Mouse (Mus musculus) intestine, embryonic 16.5 days (tissue): ENCODE measurements around the gene Vax2. TPM values are rescaled to one million over a fixed set of nuclear protein-coding genes. Genes with fewer than 3 reads are reported as not detected.

Experiments
- ATAC-seq: fragments of 200-750 bp; cut with Nextera tagmentation; 2 replicates; pipeline ENCODE4 v1.8.0; 2017; ENCODE audit warnings: moderate TSS enrichment, moderate library complexity
- H3K27ac ChIP-seq: fragments of 300-500 bp; sonication (generic); 2 replicates; pipeline ENCODE4 v1.5.1; 2014; ENCODE audit warnings: mild to moderate bottlenecking, low read length
- H3K27me3 ChIP-seq: fragments of 300-500 bp; sonication (generic); replicated peaks from 2 replicates; pipeline ENCODE4 v1.6.1; 2014; ENCODE audit warnings: low read length, control low read depth, mixed read lengths; ENCODE audit not compliant: control insufficient read depth, insufficient read depth
- H3K36me3 ChIP-seq: fragments of 300-500 bp; sonication (generic); 2 replicates; pipeline ENCODE4 v1.6.1; 2014; ENCODE audit warnings: low read length, control low read depth; ENCODE audit not compliant: control insufficient read depth, insufficient read depth
- H3K4me1 ChIP-seq: fragments of 300-500 bp; sonication (generic); 2 replicates; pipeline ENCODE4 v1.6.1; 2014; ENCODE audit warnings: low read length, control low read depth, mixed read lengths; ENCODE audit not compliant: control insufficient read depth, insufficient read depth
- H3K4me2 ChIP-seq: fragments of 300-500 bp; sonication (generic); 2 replicates; pipeline ENCODE4 v1.6.1; 2014; ENCODE audit warnings: low read depth, low read length, control low read depth
- H3K4me3 ChIP-seq: fragments of 300-500 bp; sonication (generic); 2 replicates; pipeline ENCODE4 v1.5.1; 2014; ENCODE audit warnings: mild to moderate bottlenecking, low read length
- H3K9ac ChIP-seq: fragments of 300-500 bp; sonication (generic); 2 replicates; pipeline ENCODE4 v1.6.1; 2014; ENCODE audit warnings: low read depth, low read length
- H3K9me3 ChIP-seq: fragments of 300-500 bp; sonication (generic); 2 replicates; pipeline ENCODE4 v1.6.1; 2016; ENCODE audit warnings: low read length, control low read depth; ENCODE audit not compliant: control insufficient read depth
- WGBS: fragments of 180-500 bp; shearing (Covaris S2); extraction: QIAGEN DNeasy Blood & Tissue Kit; methylation state at CpG from one replicate; pipeline ENCODE4 v1.1.7; 2014; 5-methylcytosine and 5-hydroxymethylcytosine counted together
- polyA plus RNA-seq: library from polyadenylated mRNA; unstranded; fragments of >200 nt; fragmentation: Nextera tagmentation; extraction: Ambion mirVana; gene quantifications from 2 replicates; pipeline ENCODE4 v1.2.1, GENCODE M21; 2015

The Vax2 gene
- polyA plus RNA-seq, 1 experiment from 2014 or later: not detected

- Histone ChIP-seq H3K4me1 (peaks cover 19% of the 10 kb centered on the region), H3K4me3 (no peak overlapping the region), H3K27ac (no peak overlapping the region), H3K36me3 (no peaks in the 10 kb centered on the region), H3K9me3 (no peaks in the 10 kb centered on the region), H3K27me3 (peaks cover 98% of the 10 kb centered on the region), H3K9ac (no peak overlapping the region), H3K4me2 (no peak overlapping the region)
- no peak for ATAC-seq
- 7% methylated on average over 6 of the region's 6 CpGs for WGBS
Observed at GRCm38 (mm10) chr6:83707738-83708510, 3.1 kb upstream of the Vax2 start.

DNA sequence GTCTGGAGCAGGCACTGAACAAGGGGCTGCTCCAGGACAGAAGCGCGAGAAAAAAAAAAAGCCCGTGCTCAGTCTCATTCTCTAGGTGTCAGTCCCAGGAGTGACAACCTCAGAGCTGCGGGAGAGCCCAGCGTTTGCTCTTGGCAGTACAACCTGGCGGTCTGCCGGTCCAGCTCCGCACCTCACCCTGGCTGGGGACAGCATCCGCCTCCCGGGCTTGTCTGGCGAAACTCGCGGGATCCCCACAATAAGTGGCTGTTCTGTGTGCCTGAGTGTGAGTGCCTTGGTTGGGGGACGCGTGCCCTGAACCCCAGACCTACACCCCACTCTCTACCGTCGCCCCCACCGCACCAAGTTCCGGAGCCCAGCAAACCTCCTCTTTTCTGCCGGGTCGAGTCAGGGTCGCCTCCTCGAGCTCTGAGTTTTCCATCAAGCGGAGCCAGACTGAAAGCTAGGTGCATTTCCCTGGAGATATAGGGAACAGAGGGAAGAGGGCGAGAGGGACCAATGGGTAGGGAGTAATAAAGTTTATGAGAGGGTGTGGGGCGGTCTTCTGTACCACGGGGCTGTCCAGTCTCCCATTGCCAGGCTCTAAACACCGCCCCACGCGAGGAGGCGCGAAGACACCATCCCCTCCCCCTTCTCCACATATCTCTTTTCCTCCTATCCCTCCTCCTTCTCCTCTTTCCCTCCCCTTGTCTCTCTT lies 550 bp upstream of the Vax2 start:
- under 1% methylated on average over 32 of the region's 32 CpGs for WGBS
- 0 out of 2 replicates have a peak overlapping the region, but pooled peaks have one; percentile 8 for H3K9ac ChIP-seq
- H3K4me2 ChIP-seq: peak overlapping the region; percentile 78
- no peaks in the 10 kb centered on the region for H3K9me3 ChIP-seq
- H3K27ac ChIP-seq: no peak overlapping the region
- H3K36me3 ChIP-seq: no peaks in the 10 kb centered on the region
- peaks cover 99% of the 10 kb centered on the region for H3K27me3 ChIP-seq
- ATAC-seq: peak; percentile 82
- H3K4me1 ChIP-seq: peaks cover 19% of the 10 kb centered on the region
- peak overlapping the region; percentile 49 for H3K4me3 ChIP-seq

DNA sequence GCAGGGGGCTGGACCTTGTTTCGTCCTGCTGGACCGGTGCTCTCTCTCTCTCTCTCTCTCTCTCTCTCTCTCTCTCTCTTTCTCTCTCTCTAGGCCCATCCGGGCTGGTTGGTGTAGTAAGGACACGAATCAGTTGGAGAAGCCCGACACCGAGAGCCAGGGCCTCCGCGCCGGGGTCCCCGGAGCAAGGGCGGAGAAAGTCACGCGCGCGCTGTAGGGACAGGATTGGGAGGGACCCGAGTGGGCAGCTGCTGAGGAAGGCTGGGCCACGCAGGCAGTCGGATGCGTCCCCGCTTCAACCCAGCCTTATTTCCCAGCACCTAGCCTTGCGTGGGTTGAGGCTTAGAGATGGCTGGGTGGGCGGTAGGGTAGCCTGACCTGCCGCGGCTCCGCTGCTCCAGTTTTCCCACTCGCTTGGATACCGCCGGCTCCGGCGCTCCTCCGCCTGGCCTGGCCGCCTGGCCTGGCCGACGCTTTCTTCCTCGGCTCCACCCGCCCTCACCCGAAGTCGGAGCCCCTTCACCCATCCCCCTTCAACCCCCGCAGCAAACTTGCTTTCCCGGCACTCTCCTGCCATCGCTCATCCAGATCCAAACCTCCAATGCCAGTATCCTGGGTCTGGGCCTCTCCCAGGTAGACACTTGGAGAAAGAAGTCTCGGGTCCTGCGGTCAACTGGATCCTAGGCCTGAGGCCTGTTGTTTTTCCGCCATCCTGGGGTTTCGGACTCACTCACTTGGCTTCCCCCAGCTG lies 836 bp downstream of the Vax2 start:
- H3K36me3 ChIP-seq: no peaks in the 10 kb centered on the region
- H3K27me3 ChIP-seq: peaks cover 92% of the 10 kb centered on the region
- H3K4me3 ChIP-seq: peak overlapping the region; percentile 49
- H3K27ac ChIP-seq: no peak overlapping the region
- 3% methylated on average over 45 of the region's 45 CpGs for WGBS
- H3K4me2 ChIP-seq: peak overlapping the region; percentile 78
- no peaks in the 10 kb centered on the region for H3K9me3 ChIP-seq
- ATAC-seq: no peak
- H3K4me1 ChIP-seq: peaks cover 19% of the 10 kb centered on the region
- no peak overlapping the region for H3K9ac ChIP-seq

GRCm38 (mm10) chr6:83713271-83714136 lies 2.4 kb downstream of the Vax2 start:
- peaks cover 19% of the 10 kb centered on the region for H3K4me1 ChIP-seq
- H3K27ac ChIP-seq: no peak overlapping the region
- no peaks in the 10 kb centered on the region for H3K36me3 ChIP-seq
- no peak for ATAC-seq
- WGBS: 4% methylated on average over 12 of the region's 12 CpGs
- no peak overlapping the region for H3K4me3 ChIP-seq
- H3K4me2 ChIP-seq: no peak overlapping the region
- H3K9me3 ChIP-seq: no peaks in the 10 kb centered on the region
- H3K9ac ChIP-seq: no peak overlapping the region
- H3K27me3 ChIP-seq: peaks cover 91% of the 10 kb centered on the region

DNA sequence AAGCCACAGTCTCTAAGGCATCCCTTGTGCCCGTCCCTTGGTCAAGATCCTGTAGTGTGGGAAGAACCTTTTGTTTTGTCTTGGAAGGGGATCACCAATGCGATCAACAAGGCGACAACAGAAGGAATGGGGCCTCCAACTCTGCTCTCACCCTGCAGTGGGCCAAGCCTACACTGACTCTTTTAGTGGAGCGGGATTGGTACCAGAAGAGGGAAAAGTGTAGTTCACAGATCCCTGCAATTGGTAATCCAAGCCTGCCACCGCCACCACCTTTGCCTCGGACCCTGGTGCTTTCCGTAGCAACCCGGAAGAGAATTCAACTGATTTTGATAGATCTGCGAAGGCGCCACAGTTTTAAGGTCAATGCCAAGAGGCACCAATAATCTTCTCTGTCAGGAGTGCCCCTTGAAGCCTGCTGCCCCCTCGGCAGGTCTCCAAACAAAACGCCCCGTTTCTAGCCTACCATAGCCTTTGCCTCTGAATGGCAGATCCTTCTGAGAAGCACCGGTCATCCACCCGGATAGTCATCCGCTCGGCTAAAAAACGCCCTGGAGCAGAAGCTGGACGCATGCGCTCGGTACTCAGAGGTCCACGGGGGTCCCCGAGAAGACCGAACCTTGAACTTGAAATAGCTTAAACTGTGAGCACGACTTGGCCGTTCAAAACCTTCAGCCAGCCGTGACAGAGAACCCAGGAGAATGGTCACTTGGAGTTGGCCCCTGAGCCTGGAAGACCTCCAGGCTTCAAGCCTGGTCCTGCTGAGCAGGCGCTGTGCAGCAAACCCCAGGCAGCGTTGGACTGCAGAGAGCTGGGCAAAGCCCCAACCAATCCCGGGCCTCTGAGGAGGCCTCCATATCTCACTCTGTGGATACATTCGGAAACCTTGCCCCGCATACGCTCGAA lies 3.4 kb downstream of the Vax2 start:
- H3K27me3 ChIP-seq: peaks cover 89% of the 10 kb centered on the region
- no peak overlapping the region for H3K4me2 ChIP-seq
- no peak for ATAC-seq
- no peaks in the 10 kb centered on the region for H3K9me3 ChIP-seq
- 1% methylated on average over 34 of the region's 34 CpGs for WGBS
- H3K27ac ChIP-seq: no peak overlapping the region
- H3K4me3 ChIP-seq: no peak overlapping the region
- H3K36me3 ChIP-seq: no peaks in the 10 kb centered on the region
- peaks cover 19% of the 10 kb centered on the region for H3K4me1 ChIP-seq
- no peak overlapping the region for H3K9ac ChIP-seq

GRCm38 (mm10) chr6:83715461-83716196 lies 4.6 kb downstream of the Vax2 start:
- peaks cover 81% of the 10 kb centered on the region for H3K27me3 ChIP-seq
- no peak for ATAC-seq
- WGBS: 4% methylated on average over 30 of the region's 30 CpGs

DNA sequence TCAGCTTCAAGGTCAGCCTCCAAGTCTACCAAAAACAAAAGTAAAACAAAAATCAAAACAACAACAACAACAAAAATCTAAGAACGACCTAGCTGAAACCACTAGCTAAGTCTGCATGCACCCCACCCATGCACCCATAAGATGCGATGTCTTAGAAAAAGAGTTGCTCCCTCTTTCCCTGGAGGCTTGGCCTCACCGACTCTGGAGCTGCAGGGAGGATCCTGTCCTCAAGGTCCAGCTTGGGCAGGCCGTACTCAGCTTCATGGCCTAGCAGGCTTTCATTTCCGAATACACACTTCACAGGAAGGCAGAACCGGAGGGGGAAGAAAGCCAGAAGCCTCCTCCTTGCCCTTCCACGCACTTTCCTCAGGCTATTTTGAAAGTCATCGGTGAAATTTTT lies 6.0 kb downstream of the Vax2 start:
- no peak for ATAC-seq
- H3K9me3 ChIP-seq: no peaks in the 10 kb centered on the region
- peaks cover 2% of the 10 kb centered on the region for H3K4me1 ChIP-seq
- H3K9ac ChIP-seq: no peak overlapping the region
- H3K27ac ChIP-seq: no peak overlapping the region
- H3K36me3 ChIP-seq: no peaks in the 10 kb centered on the region
- H3K4me3 ChIP-seq: no peak overlapping the region
- no peak overlapping the region for H3K4me2 ChIP-seq
- peaks cover 78% of the 10 kb centered on the region for H3K27me3 ChIP-seq
- 3% methylated on average over 8 of the region's 8 CpGs for WGBS

More at GRCm38 (mm10) chr6:83715461-83716196, 4.6 kb downstream of the Vax2 start:
- no peaks in the 10 kb centered on the region for H3K9me3 ChIP-seq
- no peak overlapping the region for H3K9ac ChIP-seq
- H3K4me1 ChIP-seq: peaks cover 14% of the 10 kb centered on the region
- no peak overlapping the region for H3K27ac ChIP-seq
- H3K4me2 ChIP-seq: no peak overlapping the region
- no peak overlapping the region for H3K4me3 ChIP-seq
- no peaks in the 10 kb centered on the region for H3K36me3 ChIP-seq

DNA sequence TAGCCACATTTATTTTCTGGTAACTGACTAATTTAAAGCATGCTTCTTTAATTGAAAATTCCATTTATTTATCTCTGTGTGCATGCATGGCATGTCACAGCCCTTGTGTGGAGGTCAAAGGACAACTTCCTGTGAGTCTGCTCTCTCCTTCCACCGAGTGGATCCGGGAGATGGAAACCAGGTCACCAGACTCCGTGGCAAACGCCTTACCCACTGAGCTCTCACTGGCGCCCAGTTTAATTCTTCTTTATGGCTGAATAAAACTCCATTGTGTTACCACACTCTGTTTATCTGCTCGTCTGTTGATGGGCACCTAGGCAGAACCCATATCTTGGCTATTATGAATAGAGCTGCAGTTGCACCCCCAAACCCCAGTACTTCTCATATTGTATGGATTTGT lies 11.5 kb downstream of the Vax2 start:
- Histone ChIP-seq H3K9me3 (no peaks in the 10 kb centered on the region), H3K4me3 (no peak overlapping the region), H3K27me3 (peaks cover 45% of the 10 kb centered on the region), H3K4me2 (no peak overlapping the region), H3K36me3 (no peaks in the 10 kb centered on the region), H3K27ac (no peak overlapping the region), H3K9ac (no peak overlapping the region), H3K4me1 (no peaks in the 10 kb centered on the region)
- 15% methylated on average over 6 of the region's 6 CpGs for whole genome bisulfite sequencing
- no peak for ATAC-seq
